Mouse (Mus musculus): ENCODE data around the gene Cfap73.

Cfap73 gene

GRCm38 (mm10) chr5:120579898-120580626 is 54.0 kb downstream of the Cfap73 start:
- no peak for DNase-seq

DNA sequence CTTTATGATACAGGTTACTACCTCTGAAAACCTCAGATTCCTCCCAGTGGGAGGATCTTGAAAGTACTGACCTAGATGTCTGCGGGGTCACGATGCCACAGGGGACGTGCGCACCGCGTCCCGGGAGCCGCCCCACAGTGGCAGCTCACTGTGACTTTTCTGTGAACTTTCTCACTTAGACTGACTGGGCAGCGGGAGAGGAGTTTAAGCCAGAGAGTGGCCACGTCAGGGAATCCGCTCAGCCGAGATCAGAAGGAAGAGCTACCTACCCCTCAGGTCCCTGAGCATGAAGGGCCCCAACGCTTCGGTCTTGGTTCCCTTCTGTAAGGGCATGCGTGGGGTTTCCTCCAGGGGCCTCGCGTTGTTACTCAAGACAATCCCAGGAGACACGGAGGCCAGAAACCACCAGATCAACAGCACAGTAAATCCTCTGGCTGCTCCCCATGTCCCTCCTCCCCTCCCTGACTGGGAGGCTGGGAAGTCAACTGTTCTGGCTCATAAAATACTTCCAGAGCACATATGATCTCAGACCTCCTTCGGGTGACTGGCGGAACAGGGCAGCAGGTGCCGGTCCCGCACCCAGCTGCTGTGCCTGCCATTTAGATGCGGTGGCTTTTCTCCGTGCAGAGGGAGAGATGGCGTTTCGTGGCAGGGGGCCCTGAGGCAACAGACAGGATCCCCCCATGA is 54.7 kb downstream of the Cfap73 start:
- no peak for DNase-seq

DNA sequence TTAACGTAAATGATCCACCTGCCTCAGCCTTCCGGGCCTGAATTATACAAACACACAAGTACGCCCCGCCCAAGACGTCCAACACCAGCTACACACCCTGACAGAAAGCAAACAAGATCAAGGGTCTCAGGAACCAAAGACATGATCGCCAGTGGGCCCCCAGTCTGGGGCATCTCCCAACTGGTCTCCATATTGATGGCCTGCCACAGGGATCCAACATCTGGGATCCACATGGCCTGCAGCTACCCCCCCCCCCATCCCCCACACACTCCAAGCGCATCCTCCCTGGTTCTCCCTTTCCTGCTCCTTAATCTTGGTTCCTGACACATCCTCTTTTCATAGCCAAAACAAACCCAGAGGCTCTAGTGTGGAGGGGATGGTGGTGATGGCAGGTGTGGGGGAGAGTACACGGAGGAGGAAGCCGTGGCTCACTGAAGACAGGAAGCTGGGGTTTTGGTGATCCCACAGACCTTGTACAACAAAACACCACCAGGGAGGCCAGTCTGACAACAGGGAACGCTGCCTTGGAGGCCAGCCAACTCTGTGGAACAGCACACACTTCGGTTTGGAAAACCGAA is 55.4 kb downstream of the Cfap73 start:
- no peak for DNase-seq

All from layer of hippocampus, adult 9-11 months (tissue).